Mouse (Mus musculus) lung, embryonic 16.5 days (tissue): ENCODE data around the gene Tnpo1. TPM values are rescaled to one million over a fixed set of nuclear protein-coding genes. Genes with fewer than 3 reads are reported as not detected.

Experiments
- ATAC-seq: fragments of 200-750 bp; cut with Nextera tagmentation; 2 replicates; pipeline ENCODE4 v1.8.0; 2017; ENCODE audit warnings: low read depth, mild to moderate bottlenecking, moderate library complexity
- H3K27ac ChIP-seq: fragments of 300-500 bp; sonication (generic); 2 replicates; pipeline ENCODE4 v1.5.1; 2014; ENCODE audit warnings: mild to moderate bottlenecking, control low read depth, low read length
- H3K27me3 ChIP-seq: fragments of 300-500 bp; sonication (generic); 2 replicates; pipeline ENCODE4 v1.6.1; 2014; ENCODE audit warnings: low read depth, low read length, mixed read lengths; ENCODE audit not compliant: control insufficient read depth, insufficient read depth
- H3K36me3 ChIP-seq: fragments of 300-500 bp; sonication (generic); 2 replicates; pipeline ENCODE4 v1.6.1; 2014; ENCODE audit warnings: low read length; ENCODE audit not compliant: control insufficient read depth, insufficient read depth
- H3K4me1 ChIP-seq: fragments of 300-500 bp; sonication (generic); replicated peaks from 2 replicates; pipeline ENCODE4 v1.6.1; 2014; ENCODE audit warnings: low read length, mixed read lengths; ENCODE audit not compliant: control insufficient read depth, insufficient read depth
- H3K4me2 ChIP-seq: fragments of 300-500 bp; sonication (generic); 2 replicates; pipeline ENCODE4 v1.6.1; 2014; ENCODE audit warnings: low read depth, low read length, control low read depth
- H3K4me3 ChIP-seq: fragments of 300-500 bp; sonication (generic); 2 replicates; pipeline ENCODE4 v1.5.1; 2014; ENCODE audit warnings: mild to moderate bottlenecking, low read length, control low read depth
- H3K9ac ChIP-seq: fragments of 300-500 bp; sonication (generic); 2 replicates; pipeline ENCODE4 v1.6.1; 2014; ENCODE audit warnings: low read length, control low read depth
- H3K9me3 ChIP-seq: fragments of 300-500 bp; sonication (generic); 2 replicates; pipeline ENCODE4 v1.6.1; 2016; ENCODE audit warnings: low read length; ENCODE audit not compliant: control insufficient read depth
- WGBS: fragments of 180-500 bp; shearing (Covaris S2); extraction: QIAGEN DNeasy Blood & Tissue Kit; methylation state at CpG from one replicate; pipeline ENCODE4 v1.1.7; 2014; 5-methylcytosine and 5-hydroxymethylcytosine counted together
- polyA plus RNA-seq: library from polyadenylated mRNA; unstranded; fragments of >200 nt; fragmentation: Nextera tagmentation; extraction: Ambion mirVana; gene quantifications from 2 replicates; pipeline ENCODE4 v1.2.1, GENCODE M21; 2015

The Tnpo1 gene
- polyA plus RNA-seq, 1 experiment from 2014 or later, result 51.0 TPM

- H3K27ac ChIP-seq, result peak overlapping the region; percentile 43; the same call in 1 of the 2 replicates
- ATAC-seq, result no peak
- WGBS, result 55% methylated on average over 7 of the region's 7 CpGs
Measured at GRCm38 (mm10) chr13:98941829-98942343, 15.7 kb upstream of the Tnpo1 start.

GRCm38 (mm10) chr13:98937108-98937507, 10.9 kb upstream of the Tnpo1 start:
- H3K4me3 ChIP-seq, result no peak overlapping the region
- H3K9ac ChIP-seq, result no peak overlapping the region
- H3K27ac ChIP-seq, result no peak overlapping the region
- H3K9me3 ChIP-seq, result no peaks in the 10 kb centered on the region
- no peaks in the 10 kb centered on the region for H3K36me3 ChIP-seq
- H3K4me1 ChIP-seq, result no peaks in the 10 kb centered on the region
- WGBS, result 57% methylated on average over 6 of the region's 6 CpGs
- H3K27me3 ChIP-seq, result no peaks in the 10 kb centered on the region
- ATAC-seq, result no peak
- no peak overlapping the region for H3K4me2 ChIP-seq

More at GRCm38 (mm10) chr13:98941829-98942343, 15.7 kb upstream of the Tnpo1 start:
- Histone ChIP-seq H3K4me2 (no peak overlapping the region), H3K36me3 (no peaks in the 10 kb centered on the region), H3K4me1 (peaks cover 3% of the 10 kb centered on the region; the same call in 1 of the 2 replicates), H3K9me3 (no peaks in the 10 kb centered on the region), H3K4me3 (no peak overlapping the region), H3K9ac (peak overlapping the region; percentile 3; the same call in 1 of the 2 replicates), H3K27me3 (no peaks in the 10 kb centered on the region)

GRCm38 (mm10) chr13:98928908-98929307, 2.7 kb upstream of the Tnpo1 start:
- 94% methylated on average over 2 of the region's 2 CpGs for WGBS
- no peak overlapping the region for H3K4me3 ChIP-seq
- H3K9me3 ChIP-seq, result no peaks in the 10 kb centered on the region
- no peak overlapping the region for H3K9ac ChIP-seq
- ATAC-seq, result no peak
- H3K27me3 ChIP-seq, result no peaks in the 10 kb centered on the region
- no peaks in the 10 kb centered on the region for H3K36me3 ChIP-seq
- no peak overlapping the region for H3K27ac ChIP-seq
- H3K4me2 ChIP-seq, result no peak overlapping the region
- peaks cover 9% of the 10 kb centered on the region for H3K4me1 ChIP-seq

GRCm38 (mm10) chr13:98926958-98927242, 716 bp upstream of the Tnpo1 start:
- peak overlapping the region; percentile 100 for H3K9ac ChIP-seq

GRCm38 (mm10) chr13:98925486-98926212, 535 bp downstream of the Tnpo1 start:
- under 1% methylated on average over 61 of the region's 66 CpGs for WGBS
- ATAC-seq, result peak; percentile 74

More at GRCm38 (mm10) chr13:98926958-98927242, 716 bp upstream of the Tnpo1 start:
- Histone ChIP-seq H3K4me3 (peak overlapping the region; percentile 97), H3K4me1 (peaks cover 15% of the 10 kb centered on the region), H3K27me3 (no peaks in the 10 kb centered on the region), H3K9me3 (no peaks in the 10 kb centered on the region), H3K36me3 (no peaks in the 10 kb centered on the region; the same call in 1 of the 2 replicates), H3K4me2 (peak overlapping the region; percentile 76), H3K27ac (peak overlapping the region; percentile 96)
- no peak for ATAC-seq
- 61% methylated on average over 3 of the region's 3 CpGs for WGBS

GRCm38 (mm10) chr13:98924897-98925485, 1.2 kb downstream of the Tnpo1 start:
- no peak for ATAC-seq
- WGBS, result 9% methylated on average over 11 of the region's 11 CpGs
- Histone ChIP-seq H3K27ac (peak overlapping the region; percentile 96), H3K9ac (peak overlapping the region; percentile 100), H3K4me2 (peak overlapping the region; percentile 94), H3K4me1 (peaks cover 15% of the 10 kb centered on the region), H3K36me3 (no peaks in the 10 kb centered on the region; the same call in 1 of the 2 replicates), H3K4me3 (peak overlapping the region; percentile 97), H3K27me3 (no peaks in the 10 kb centered on the region), H3K9me3 (no peaks in the 10 kb centered on the region)

More at GRCm38 (mm10) chr13:98925486-98926212, 535 bp downstream of the Tnpo1 start:
- peaks cover 15% of the 10 kb centered on the region for H3K4me1 ChIP-seq
- no peaks in the 10 kb centered on the region; the same call in 1 of the 2 replicates for H3K36me3 ChIP-seq
- H3K27ac ChIP-seq, result peak overlapping the region; percentile 96
- peak overlapping the region; percentile 94 for H3K4me2 ChIP-seq
- H3K27me3 ChIP-seq, result no peaks in the 10 kb centered on the region
- H3K9me3 ChIP-seq, result no peaks in the 10 kb centered on the region
- H3K4me3 ChIP-seq, result peak overlapping the region; percentile 97
- H3K9ac ChIP-seq, result peak overlapping the region; percentile 100

GRCm38 (mm10) chr13:98922806-98923205, 3.4 kb downstream of the Tnpo1 start:
- H3K4me1 ChIP-seq, result peaks cover 15% of the 10 kb centered on the region
- H3K27me3 ChIP-seq, result no peaks in the 10 kb centered on the region
- H3K27ac ChIP-seq, result no peak overlapping the region
- H3K4me3 ChIP-seq, result no peak overlapping the region
- H3K9ac ChIP-seq, result no peak overlapping the region
- H3K36me3 ChIP-seq, result no peaks in the 10 kb centered on the region; the same call in 1 of the 2 replicates
- no peaks in the 10 kb centered on the region for H3K9me3 ChIP-seq
- no peak overlapping the region for H3K4me2 ChIP-seq
- no peak for ATAC-seq
- 88% methylated on average over 3 of the region's 3 CpGs for WGBS

GRCm38 (mm10) chr13:98921276-98921675, 4.9 kb downstream of the Tnpo1 start:
- H3K27ac ChIP-seq, result no peak overlapping the region
- 86% methylated on average over 7 of the region's 7 CpGs for WGBS

GRCm38 (mm10) chr13:98920300-98920699, 5.9 kb downstream of the Tnpo1 start:
- Histone ChIP-seq H3K36me3 (peaks cover 6% of the 10 kb centered on the region), H3K4me2 (no peak overlapping the region), H3K27ac (no peak overlapping the region), H3K9ac (no peak overlapping the region), H3K4me1 (peaks cover 22% of the 10 kb centered on the region), H3K27me3 (no peaks in the 10 kb centered on the region), H3K9me3 (no peaks in the 10 kb centered on the region), H3K4me3 (no peak overlapping the region)
- no peak for ATAC-seq
- WGBS, result 76% methylated on average over 3 of the region's 3 CpGs

More at GRCm38 (mm10) chr13:98921276-98921675, 4.9 kb downstream of the Tnpo1 start:
- Histone ChIP-seq H3K27me3 (no peaks in the 10 kb centered on the region), H3K4me3 (no peak overlapping the region), H3K9me3 (no peaks in the 10 kb centered on the region), H3K4me2 (no peak overlapping the region), H3K36me3 (peaks cover 4% of the 10 kb centered on the region), H3K4me1 (peaks cover 15% of the 10 kb centered on the region), H3K9ac (no peak overlapping the region)
- no peak for ATAC-seq
